Mouse (Mus musculus) forebrain, embryonic 14.5 days (tissue): ENCODE results near the gene Mosmo. TPM values are rescaled to one million over a fixed set of nuclear protein-coding genes. Genes with fewer than 3 reads are reported as not detected.

Source experiments
- ATAC-seq: fragments of 200-750 bp; cut with Nextera tagmentation; 2 replicates; pipeline ENCODE4 v1.8.0; 2017; ENCODE audit warnings: mild to moderate bottlenecking, moderate library complexity
- DNase-seq: peaks from one replicate; pipeline ENCODE4 v3.0.0-alpha.2; 2015; ENCODE audit warnings: low spot score
- H3K27ac ChIP-seq: fragments of 300-500 bp; sonication (generic); 2 replicates; pipeline ENCODE4 v1.5.1; 2014; ENCODE audit warnings: low read depth, mild to moderate bottlenecking, control low read depth, low read length, moderate library complexity
- H3K27me3 ChIP-seq: fragments of 300-500 bp; sonication (generic); replicated peaks from 2 replicates; pipeline ENCODE4 v1.6.1; 2014; ENCODE audit warnings: low read length, control low read depth, mixed read lengths; ENCODE audit not compliant: control insufficient read depth, insufficient read depth
- H3K36me3 ChIP-seq: fragments of 300-500 bp; sonication (generic); 2 replicates; pipeline ENCODE4 v1.6.1; 2014; ENCODE audit warnings: low read length, control low read depth; ENCODE audit not compliant: control insufficient read depth, insufficient read depth
- H3K4me1 ChIP-seq: fragments of 300-500 bp; sonication (generic); 2 replicates; pipeline ENCODE4 v1.6.1; 2014; ENCODE audit warnings: antibody characterized with exemption, low read length, control low read depth; ENCODE audit not compliant: control insufficient read depth, insufficient read depth
- H3K4me2 ChIP-seq: fragments of 300-500 bp; sonication (generic); 2 replicates; pipeline ENCODE4 v1.6.1; 2014; ENCODE audit warnings: mild to moderate bottlenecking, control low read depth, low read length
- H3K4me3 ChIP-seq: fragments of 300-500 bp; sonication (generic); 2 replicates; pipeline ENCODE4 v1.5.1; 2014; ENCODE audit warnings: low read depth, low read length, control low read depth
- H3K9ac ChIP-seq: fragments of 300-500 bp; sonication (generic); 2 replicates; pipeline ENCODE4 v1.6.1; 2014; ENCODE audit warnings: mild to moderate bottlenecking, low read length, control low read depth, moderate library complexity
- H3K9me3 ChIP-seq: fragments of 300-500 bp; sonication (generic); replicated peaks from 2 replicates; pipeline ENCODE4 v1.6.1; 2016; ENCODE audit warnings: low read length, control low read depth, mixed read lengths; ENCODE audit not compliant: control insufficient read depth
- WGBS: fragments of 180-500 bp; shearing (Covaris S2); extraction: QIAGEN DNeasy Blood & Tissue Kit; methylation state at CpG from one replicate; pipeline ENCODE4 v1.1.7; 2014; 5-methylcytosine and 5-hydroxymethylcytosine counted together
- polyA plus RNA-seq: library from polyadenylated mRNA; unstranded; fragments of >200 nt; fragmentation: Nextera tagmentation; extraction: Ambion mirVana; gene quantifications from 2 replicates; pipeline ENCODE4 v1.2.1, GENCODE M21; 2014

The Mosmo gene
- 15.0 and 15.6 TPM in 2 replicates for polyA plus RNA-seq

DNA sequence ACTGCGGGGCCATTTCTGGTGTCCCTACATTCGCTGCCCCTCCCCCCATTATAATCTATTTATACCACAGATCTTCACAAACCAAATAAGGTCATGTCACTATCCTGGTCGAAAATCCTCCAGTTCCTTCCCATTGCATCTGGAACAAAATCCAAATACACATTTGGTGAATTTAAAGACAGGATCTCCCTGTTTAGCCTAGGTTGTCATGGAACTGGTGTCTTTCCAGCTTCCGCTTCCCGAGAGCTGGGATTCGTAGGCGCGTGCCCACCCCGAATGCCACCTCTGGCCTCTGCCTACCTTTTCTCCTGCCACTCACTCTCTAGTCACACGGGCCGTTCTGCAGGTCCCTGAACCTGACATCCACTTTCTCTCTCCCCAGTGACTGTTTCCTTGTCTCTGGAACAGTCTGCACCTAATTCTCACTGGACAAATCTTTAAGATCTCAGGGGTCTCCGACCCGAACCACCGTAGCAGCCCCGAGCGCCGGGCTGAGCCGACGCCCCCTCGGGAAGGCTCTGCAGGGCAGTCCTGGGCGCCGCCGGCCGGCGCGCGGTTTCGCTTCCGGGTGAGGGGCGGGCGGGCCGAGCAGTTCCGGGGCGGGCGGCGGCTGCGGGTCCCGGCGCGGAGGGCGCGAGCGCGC lies at the start of gene Mosmo:
Gene Mosmo, plus strand, starts transcription at position 618 of the 643 bp plus-strand sequence.
- Histone ChIP-seq H3K4me1 (peaks cover 24% of the 10 kb centered on the region), H3K4me3 (peak within 1 kb of the TSS; percentile 89), H3K9me3 (no peaks in the 10 kb centered on the region), H3K9ac (peak within 1 kb of the TSS; percentile 87), H3K27ac (peak within 1 kb of the TSS; percentile 35; the same call in 1 of the 2 replicates), H3K4me2 (peak within 1 kb of the TSS; percentile 80), H3K36me3 (no peaks in the 10 kb centered on the region), H3K27me3 (no peaks in the 10 kb centered on the region)
- ATAC-seq (peak; percentile 97), DNase-seq (peak; percentile 69)
- WGBS: 1% methylated on average over 38 of the region's 44 CpGs

DNA sequence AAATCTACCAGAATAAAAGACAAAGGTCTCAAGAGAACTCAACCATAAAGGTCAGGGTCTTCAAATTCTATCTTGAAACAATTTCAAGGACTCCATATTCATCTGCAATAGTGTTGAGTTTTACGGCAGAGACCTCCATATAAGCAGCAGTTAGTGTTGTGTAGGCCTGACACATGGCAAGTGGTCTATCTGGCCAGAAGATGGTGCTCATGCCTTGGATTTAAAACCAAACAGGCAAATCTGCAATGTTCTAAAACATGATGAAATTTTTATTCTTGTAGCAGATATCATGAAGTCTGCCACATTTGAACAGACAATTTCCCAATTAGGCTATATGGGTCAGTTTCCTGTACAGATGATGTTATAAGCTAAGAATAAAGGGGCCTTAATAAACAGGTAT lies 44.9 kb upstream of the Mosmo start:
- Histone ChIP-seq H3K27me3 (no peaks in the 10 kb centered on the region), H3K36me3 (peaks cover under 1% of the 10 kb centered on the region; the same call in 1 of the 2 replicates), H3K9me3 (no peaks in the 10 kb centered on the region), H3K4me3 (no peak overlapping the region), H3K9ac (no peak overlapping the region), H3K4me1 (peaks cover 15% of the 10 kb centered on the region; the same call in 1 of the 2 replicates), H3K27ac (no peak overlapping the region), H3K4me2 (no peak overlapping the region)
- DNase-seq (peak; percentile 36), ATAC-seq (no peak)
- WGBS: 76% methylated on average over 1 of the region's 1 CpGs

DNA sequence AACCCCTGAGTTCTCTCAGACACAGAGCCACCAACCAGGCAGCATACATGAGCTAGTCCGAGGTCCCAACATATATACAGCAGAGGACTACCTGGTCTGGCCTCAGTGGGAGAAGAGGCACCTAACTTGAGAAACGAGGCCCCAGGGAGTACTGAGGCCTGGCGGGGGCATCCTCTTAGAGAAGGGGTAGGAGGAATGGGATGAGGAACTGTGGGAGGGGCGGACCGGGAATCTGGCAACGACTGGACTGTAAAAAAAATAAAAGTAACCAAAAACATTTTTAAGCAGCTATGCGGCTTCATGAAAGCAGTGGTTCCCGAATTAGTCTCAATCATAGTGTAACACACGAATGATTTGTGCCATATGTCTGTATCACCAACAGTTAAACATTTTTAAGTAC lies 43.1 kb upstream of the Mosmo start:
- 10% methylated on average over 9 of the region's 9 CpGs for WGBS
- DNase-seq (no peak), ATAC-seq (peak; percentile 21; the same call in 1 of the 2 replicates)
- Histone ChIP-seq H3K27ac (0 out of 2 replicates have a peak overlapping the region, but pooled peaks have one; percentile 82), H3K36me3 (peaks cover 15% of the 10 kb centered on the region), H3K9me3 (no peaks in the 10 kb centered on the region), H3K4me2 (peak overlapping the region; percentile 76), H3K4me3 (peak overlapping the region; percentile 97), H3K27me3 (no peaks in the 10 kb centered on the region), H3K9ac (peak overlapping the region; percentile 96), H3K4me1 (peaks cover 15% of the 10 kb centered on the region; the same call in 1 of the 2 replicates)

DNA sequence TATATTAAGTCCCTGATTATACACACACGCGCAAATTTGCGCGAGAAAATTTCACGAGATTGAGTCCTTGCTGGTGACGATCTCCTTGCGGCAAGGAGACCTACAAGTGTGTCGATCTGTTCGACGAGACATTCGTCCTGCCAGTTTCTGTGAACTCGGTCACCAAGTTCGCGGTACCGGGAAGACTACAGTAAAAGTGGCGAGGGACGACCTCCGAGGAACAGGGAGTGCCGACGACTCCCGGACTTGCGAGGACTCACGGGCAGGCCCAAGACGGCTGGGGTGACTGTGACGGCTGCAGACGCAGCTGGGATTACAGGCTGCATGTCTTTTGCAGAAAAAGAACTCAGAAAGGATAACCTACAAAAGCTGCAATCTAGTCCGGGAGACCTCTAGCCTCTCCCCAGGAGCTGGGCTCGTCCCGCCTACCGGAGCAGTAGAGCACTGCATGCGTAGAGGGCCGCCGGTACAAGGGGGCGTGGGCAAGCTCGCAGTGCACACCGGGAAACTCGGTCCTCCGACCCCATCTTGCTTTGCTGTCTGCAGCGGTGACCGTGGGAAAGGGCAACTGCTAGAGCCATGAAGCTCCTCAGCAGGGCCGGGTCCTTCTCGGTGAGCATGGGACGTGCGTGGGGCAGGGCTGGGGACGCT lies 42.6 kb upstream of the Mosmo start, which contains the start of gene Uqcrc2:
Gene Uqcrc2, plus strand, starts transcription at position 466 of the 651 bp plus-strand sequence.
- Histone ChIP-seq H3K27ac (peak within 1 kb of the TSS; percentile 82), H3K4me2 (peak within 1 kb of the TSS; percentile 76), H3K4me3 (peak within 1 kb of the TSS; percentile 97), H3K36me3 (peaks cover 20% of the 10 kb centered on the region), H3K9ac (peak within 1 kb of the TSS; percentile 96), H3K9me3 (no peaks in the 10 kb centered on the region), H3K27me3 (no peaks in the 10 kb centered on the region), H3K4me1 (peaks cover 15% of the 10 kb centered on the region; the same call in 1 of the 2 replicates)
- WGBS: under 1% methylated on average over 44 of the region's 45 CpGs
- ATAC-seq: peak; percentile 99
- peak; percentile 95 for DNase-seq

DNA sequence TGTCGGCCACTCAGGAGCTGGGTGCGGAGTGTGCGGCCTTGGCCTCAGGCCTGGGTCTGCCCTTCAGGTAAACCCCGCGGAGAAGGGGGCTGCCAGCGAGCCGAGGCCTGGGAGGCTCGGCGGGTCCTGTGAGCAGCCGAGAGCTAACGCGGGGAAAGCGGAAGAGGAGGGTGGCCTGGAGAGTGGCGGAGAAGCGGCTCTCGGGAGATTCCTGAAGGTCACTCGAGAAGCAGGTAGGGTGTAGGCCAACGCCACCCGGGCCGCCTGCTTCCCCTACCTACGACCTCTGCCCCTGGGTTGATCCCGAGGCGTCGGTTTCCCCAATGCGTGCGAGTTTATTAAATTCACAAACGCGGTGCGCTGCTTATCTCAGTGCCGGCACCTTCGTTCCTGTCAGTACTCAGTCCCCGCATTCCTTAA lies 42.0 kb upstream of the Mosmo start:
- H3K9ac ChIP-seq: peak overlapping the region; percentile 96
- DNase-seq (no peak), ATAC-seq (no peak; the same call in 1 of the 2 replicates)
- H3K27me3 ChIP-seq: no peaks in the 10 kb centered on the region
- under 1% methylated on average over 30 of the region's 32 CpGs for WGBS
- peaks cover 15% of the 10 kb centered on the region; the same call in 1 of the 2 replicates for H3K4me1 ChIP-seq
- H3K4me2 ChIP-seq: peak overlapping the region; percentile 76
- H3K36me3 ChIP-seq: peaks cover 25% of the 10 kb centered on the region
- peak overlapping the region; percentile 82 for H3K27ac ChIP-seq
- H3K9me3 ChIP-seq: no peaks in the 10 kb centered on the region
- H3K4me3 ChIP-seq: peak overlapping the region; percentile 97

DNA sequence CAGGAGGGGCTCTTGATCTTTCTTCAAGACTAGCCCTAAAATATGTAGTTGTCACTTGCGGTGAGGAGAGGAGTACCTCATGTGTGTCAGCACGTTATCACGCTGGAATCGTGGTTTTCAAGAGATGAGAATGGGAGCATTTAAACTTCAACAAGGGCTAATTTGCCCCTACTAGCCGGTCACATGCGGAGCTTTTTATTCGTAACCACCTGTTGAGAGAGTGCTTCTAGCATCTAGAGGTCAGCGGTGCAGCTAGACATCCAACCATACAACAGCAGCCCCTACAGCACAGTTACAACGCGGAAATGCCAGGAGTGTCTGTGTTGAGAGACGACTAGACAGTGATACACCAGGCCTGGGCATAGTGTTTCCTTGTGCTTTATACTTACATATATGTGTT lies 41.6 kb upstream of the Mosmo start:
- Histone ChIP-seq H3K9me3 (no peaks in the 10 kb centered on the region), H3K4me2 (peak overlapping the region; percentile 76), H3K4me1 (peaks cover 15% of the 10 kb centered on the region; the same call in 1 of the 2 replicates), H3K27me3 (no peaks in the 10 kb centered on the region), H3K36me3 (peaks cover 29% of the 10 kb centered on the region), H3K4me3 (peak overlapping the region; percentile 97), H3K9ac (peak overlapping the region; percentile 96), H3K27ac (no peak overlapping the region)
- no peak for DNase-seq
- ATAC-seq: no peak
- WGBS: 1% methylated on average over 11 of the region's 11 CpGs

DNA sequence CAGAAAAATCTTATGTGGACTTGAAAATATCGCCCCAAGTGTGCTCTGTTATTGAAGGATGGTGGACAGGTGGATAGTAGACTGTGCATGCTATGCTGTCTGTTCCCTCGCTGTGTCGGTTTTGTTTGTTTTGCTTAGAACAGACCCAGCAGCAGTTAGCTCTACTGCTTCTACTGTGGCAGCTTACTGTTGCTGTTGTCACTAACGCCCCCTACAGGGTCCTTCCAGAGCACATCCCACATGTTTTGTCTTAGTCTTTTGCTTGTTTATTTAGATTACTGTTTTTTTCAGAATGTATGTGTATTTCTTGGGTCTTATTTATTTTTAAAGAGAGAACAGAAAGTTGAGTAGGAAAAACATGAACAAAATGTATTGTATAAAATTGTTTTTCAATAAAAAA lies 34.2 kb upstream of the Mosmo start:
- no peak overlapping the region for H3K9ac ChIP-seq
- H3K9me3 ChIP-seq: no peaks in the 10 kb centered on the region
- WGBS: 72% methylated on average over 4 of the region's 4 CpGs
- no peaks in the 10 kb centered on the region for H3K4me1 ChIP-seq
- H3K36me3 ChIP-seq: peaks cover 74% of the 10 kb centered on the region
- ATAC-seq (no peak), DNase-seq (no peak)
- no peak overlapping the region for H3K4me2 ChIP-seq
- H3K27ac ChIP-seq: no peak overlapping the region
- no peaks in the 10 kb centered on the region for H3K27me3 ChIP-seq
- H3K4me3 ChIP-seq: no peak overlapping the region

DNA sequence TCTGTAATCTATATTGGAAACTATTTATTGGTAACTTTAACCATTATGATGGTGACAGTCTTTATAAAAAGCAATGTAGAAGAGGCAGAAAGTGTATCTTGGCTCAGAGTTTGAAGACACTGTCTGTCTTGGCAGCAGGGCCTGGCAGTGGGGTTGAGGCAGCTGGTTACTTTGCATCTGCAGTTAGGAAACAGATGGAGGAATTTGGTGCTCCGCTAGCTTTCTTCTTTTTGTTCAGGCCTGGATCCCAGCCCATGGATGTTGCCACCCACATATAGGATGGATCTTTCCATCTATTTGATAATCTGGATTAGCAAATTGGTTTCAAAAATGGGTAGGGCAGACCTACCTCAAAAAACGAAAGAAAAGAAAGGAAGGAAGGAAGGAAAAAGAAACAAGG lies 29.6 kb upstream of the Mosmo start:
- ATAC-seq: no peak; the same call in 1 of the 2 replicates

More for the DNA sequence above, 29.6 kb upstream of the Mosmo start:
- no peaks in the 10 kb centered on the region for H3K27me3 ChIP-seq
- DNase-seq: peak; percentile 70
- 81% methylated on average over 2 of the region's 2 CpGs for WGBS
- no peaks in the 10 kb centered on the region for H3K9me3 ChIP-seq
- H3K4me2 ChIP-seq: no peak overlapping the region
- H3K9ac ChIP-seq: no peak overlapping the region
- H3K4me3 ChIP-seq: no peak overlapping the region
- H3K36me3 ChIP-seq: peaks cover 81% of the 10 kb centered on the region
- H3K27ac ChIP-seq: no peak overlapping the region
- no peaks in the 10 kb centered on the region for H3K4me1 ChIP-seq
